Comparison of ENCODE assay signal across 8 mouse cellular contexts in genomic region chr8:69270386-69271202, GRCm38 (mm10). TPM values are rescaled to one million over a fixed set of nuclear protein-coding genes. Genes with fewer than 3 reads are reported as not detected.
DNase-seq lines count a peak whose midpoint lies in the region; ATAC-seq lines count a peak whose summit lies in the region.

Gene D130040H23Rik, plus strand, starts transcription at chr8:69271080.

- H3K27me3 ChIP-seq in hindbrain, embryonic 12.5 days, result no peaks in the 10 kb centered on the region

- WGBS in hindbrain, embryonic 12.5 days, result 9% methylated on average over 12 of the region's 12 CpGs

- H3K27ac ChIP-seq in hindbrain, embryonic 12.5 days, result peak within 1 kb of the TSS; percentile 83

- H3K4me2 ChIP-seq in hindbrain, embryonic 12.5 days (replicated peaks), result peak within 1 kb of the TSS; percentile 57

- peak; percentile 100 for ATAC-seq in hindbrain, embryonic 12.5 days (ENCODE audit: low FRiP score)

- peak within 1 kb of the TSS; percentile 77 for H3K9ac ChIP-seq in hindbrain, embryonic 12.5 days

- H3K9me3 ChIP-seq in hindbrain, embryonic 12.5 days (replicated peaks), result peaks cover 9% of the 10 kb centered on the region; the same call in 1 of the 2 replicates

- peak; percentile 97 for DNase-seq in R1 (ENCODE audit: low read depth, low spot score)
- peak; percentile 90 for DNase-seq in cerebellum, adult 9-11 months
- peak; percentile 76 for DNase-seq in frontal cortex, postnatal 10 days (ENCODE audit: low spot score in 2 of 2)
- peak; percentile 51 to 56 for DNase-seq in layer of hippocampus, postnatal 25 days (ENCODE audit: extremely low spot score in 1 of 2, low spot score in 1 of 2)
- DNase-seq in lung, postnatal 14 days, result peak; percentile 79
- peak; percentile 54 for DNase-seq in ovary, postnatal 36 days (ENCODE audit: low spot score)
- peak; percentile 81 for DNase-seq in thymus, postnatal 14 days

- peak within 1 kb of the TSS; percentile 57 for H3K4me3 ChIP-seq in hindbrain, embryonic 12.5 days

- H3K4me1 ChIP-seq in hindbrain, embryonic 12.5 days, result peaks cover 6% of the 10 kb centered on the region; the same call in 1 of the 2 replicates

- peaks cover 21% of the 10 kb centered on the region for H3K36me3 ChIP-seq in hindbrain, embryonic 12.5 days

RNA-seq across cellular contexts. Expression of gene D130040H23Rik, which starts in this region (rescaled TPM):
- polyA plus RNA-seq in hindbrain, embryonic 12.5 days (2016; fragmentation: Nextera tagmentation; extraction: Ambion mirVana), result 9.5 and 10.8 TPM in 2 replicates
- total RNA-seq in layer of hippocampus, postnatal 25 days (2021), result 10 to 100 TPM; 17.3 to 23.5 TPM

Comparison
In these comparisons a context has a peak if more than half of its experiments do, and no peak if none do; other contexts are left out.
1. Peak in every context shown above with its lines: DNase-seq, ATAC-seq, H3K4me3 ChIP-seq and H3K27ac ChIP-seq.